Mouse (Mus musculus) neural tube, embryonic 11.5 days (tissue): ENCODE measurements around the gene Gstp3. TPM values are rescaled to one million over a fixed set of nuclear protein-coding genes. Genes with fewer than 3 reads are reported as not detected.
A peak's percentile ranks its signal among the peaks of the same experiment; 100 is the strongest.

ENCODE experiments used
- ATAC-seq: fragments of 200-750 bp; cut with Nextera tagmentation; 2 replicates; pipeline ENCODE4 v1.8.0; 2017; ENCODE audit warnings: moderate number of reproducible peaks, mild to moderate bottlenecking, moderate TSS enrichment, moderate library complexity; ENCODE audit not compliant: insufficient read depth, low FRiP score, low TSS enrichment
- DNase-seq: peaks from one replicate; pipeline ENCODE4 v3.0.0-alpha.2; 2015; ENCODE audit warnings: low spot score
- H3K27ac ChIP-seq: fragments of 300-500 bp; sonication (generic); 2 replicates; pipeline ENCODE4 v1.5.1; 2014; ENCODE audit warnings: low read depth, mild to moderate bottlenecking, low read length
- H3K27me3 ChIP-seq: fragments of 300-500 bp; sonication (generic); 2 replicates; pipeline ENCODE4 v1.6.1; 2014; ENCODE audit warnings: mild to moderate bottlenecking, low read length, mixed read lengths; ENCODE audit not compliant: control insufficient read depth, insufficient read depth
- H3K36me3 ChIP-seq: fragments of 300-500 bp; sonication (generic); 2 replicates; pipeline ENCODE4 v1.6.1; 2014; ENCODE audit warnings: mild to moderate bottlenecking, low read length, moderate library complexity, mixed read lengths; ENCODE audit not compliant: control insufficient read depth, insufficient read depth
- H3K4me1 ChIP-seq: fragments of 300-500 bp; sonication (generic); 2 replicates; pipeline ENCODE4 v1.6.1; 2014; ENCODE audit warnings: low read length, mixed read lengths; ENCODE audit not compliant: control insufficient read depth, insufficient read depth
- H3K4me2 ChIP-seq: fragments of 300-500 bp; sonication (generic); 2 replicates; pipeline ENCODE4 v1.6.1; 2014; ENCODE audit warnings: low read depth, mild to moderate bottlenecking, moderate library complexity
- H3K4me3 ChIP-seq: fragments of 300-500 bp; sonication (generic); 2 replicates; pipeline ENCODE4 v1.5.1; 2014; ENCODE audit warnings: low read depth, low read length
- H3K9ac ChIP-seq: fragments of 300-500 bp; sonication (generic); 2 replicates; pipeline ENCODE4 v1.6.1; 2014; ENCODE audit warnings: mild to moderate bottlenecking, low read length
- H3K9me3 ChIP-seq: fragments of 300-500 bp; sonication (generic); 2 replicates; pipeline ENCODE4 v1.6.1; 2016; ENCODE audit warnings: low read length; ENCODE audit not compliant: control insufficient read depth
- WGBS: fragments of 180-500 bp; shearing (Covaris S2); extraction: QIAGEN DNeasy Blood & Tissue Kit; methylation state at CpG from one replicate; pipeline ENCODE4 v1.1.7; 2014; 5-methylcytosine and 5-hydroxymethylcytosine counted together
- polyA plus RNA-seq: library from polyadenylated mRNA; unstranded; fragments of >200 nt; fragmentation: Nextera tagmentation; extraction: Ambion mirVana; gene quantifications from 2 replicates; pipeline ENCODE4 v1.2.1, GENCODE M21; 2014

Gene Gstp3
- polyA plus RNA-seq, 1 experiment from 2014 or later, result not detected

DNA sequence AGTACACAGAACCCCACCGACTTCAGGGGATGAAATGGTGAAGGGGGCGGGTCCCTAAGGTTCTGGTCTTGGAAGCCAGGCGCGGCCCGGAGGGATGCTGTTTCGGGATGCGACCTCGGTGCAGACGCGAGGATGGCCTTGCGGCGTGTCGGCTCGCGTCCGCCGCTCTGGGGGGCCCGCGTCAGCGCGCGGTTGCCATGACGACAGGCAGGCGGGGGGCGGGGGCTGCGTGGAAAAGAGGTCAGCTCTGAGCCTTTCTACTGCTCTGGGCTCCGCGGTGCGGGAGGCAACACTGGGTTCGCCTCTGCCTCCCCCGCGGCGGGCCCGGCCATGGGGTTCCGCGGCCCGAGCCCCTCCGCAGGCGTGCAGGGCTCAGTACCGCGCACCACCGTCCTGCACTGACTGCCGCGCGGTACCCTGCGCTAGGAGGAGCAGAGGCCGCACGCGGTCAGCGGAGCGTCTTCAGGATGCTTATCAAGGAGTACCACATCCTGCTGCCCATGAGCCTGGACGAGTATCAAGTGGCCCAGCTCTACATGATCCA is 41.4 kb upstream of the Gstp3 start:
- 0% methylated on average over 51 of the region's 52 CpGs for WGBS
- peaks cover 16% of the 10 kb centered on the region for H3K4me1 ChIP-seq
- peak; percentile 70 for DNase-seq

DNA sequence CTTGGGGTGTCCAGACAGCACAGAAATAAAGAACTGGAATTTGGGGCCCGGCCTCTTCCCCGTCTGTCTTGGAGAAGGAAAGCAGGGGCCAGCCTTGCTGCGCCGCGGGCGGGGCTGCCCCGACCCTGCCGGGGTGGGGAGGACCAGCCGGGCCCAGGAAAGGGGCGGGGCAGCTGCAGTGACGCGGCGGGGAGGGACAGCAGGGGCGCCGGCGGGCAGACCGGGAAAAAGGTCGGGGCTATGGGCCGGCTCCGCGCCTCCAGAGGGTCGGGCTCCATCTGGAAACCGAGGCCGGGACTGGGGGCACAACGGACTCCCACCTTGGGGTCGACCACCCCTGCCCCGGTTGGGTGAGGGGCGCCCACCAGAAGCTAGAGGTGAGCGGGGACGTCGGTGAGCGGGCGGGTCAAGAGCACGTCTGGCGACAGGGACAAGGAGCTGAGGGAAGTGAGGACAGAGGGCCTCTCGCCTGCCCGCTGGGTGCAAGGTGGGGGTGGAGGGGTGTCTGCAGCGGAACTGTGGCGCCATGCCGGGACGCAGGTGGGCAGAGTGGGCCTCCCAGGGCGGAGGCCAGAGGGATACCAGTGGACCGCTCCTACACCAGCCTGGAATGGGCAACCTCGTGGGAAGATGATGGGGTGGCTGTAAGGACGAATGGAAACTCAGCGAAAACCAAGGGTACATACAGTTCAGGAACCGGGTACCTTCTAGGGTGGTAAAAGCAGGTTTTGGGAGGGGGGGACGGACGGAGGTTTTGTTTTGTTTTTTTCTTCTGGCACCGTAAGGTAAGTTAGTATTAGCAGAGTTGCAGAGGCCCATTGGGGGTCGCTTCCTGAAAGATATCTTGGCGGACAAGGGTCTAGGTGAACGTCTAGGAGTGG is 40.7 kb upstream of the Gstp3 start, which contains the start of gene Pitpnm1:
Gene Pitpnm1 (plus strand): TSS at position 162 of the 881 bp plus-strand sequence.
- peak within 1 kb of the TSS; percentile 46 for H3K4me3 ChIP-seq
- H3K4me2 ChIP-seq, result peak within 1 kb of the TSS; percentile 88
- peaks cover 16% of the 10 kb centered on the region for H3K4me1 ChIP-seq
- no peaks in the 10 kb centered on the region for H3K36me3 ChIP-seq
- H3K9me3 ChIP-seq, result no peaks in the 10 kb centered on the region
- DNase-seq, result peak; percentile 53
- ATAC-seq, result no peak
- H3K27me3 ChIP-seq, result peaks cover 28% of the 10 kb centered on the region
- peak within 1 kb of the TSS; percentile 63 for H3K9ac ChIP-seq
- H3K27ac ChIP-seq, result no peak within 1 kb of the TSS
- WGBS, result under 1% methylated on average over 52 of the region's 53 CpGs

More for the DNA sequence above, 41.4 kb upstream of the Gstp3 start:
- Histone ChIP-seq H3K36me3 (no peaks in the 10 kb centered on the region), H3K9ac (peak overlapping the region; percentile 63), H3K27me3 (peaks cover 28% of the 10 kb centered on the region), H3K27ac (no peak overlapping the region), H3K9me3 (no peaks in the 10 kb centered on the region), H3K4me3 (peak overlapping the region; percentile 46), H3K4me2 (peak overlapping the region; percentile 88)
- no peak for ATAC-seq

DNA sequence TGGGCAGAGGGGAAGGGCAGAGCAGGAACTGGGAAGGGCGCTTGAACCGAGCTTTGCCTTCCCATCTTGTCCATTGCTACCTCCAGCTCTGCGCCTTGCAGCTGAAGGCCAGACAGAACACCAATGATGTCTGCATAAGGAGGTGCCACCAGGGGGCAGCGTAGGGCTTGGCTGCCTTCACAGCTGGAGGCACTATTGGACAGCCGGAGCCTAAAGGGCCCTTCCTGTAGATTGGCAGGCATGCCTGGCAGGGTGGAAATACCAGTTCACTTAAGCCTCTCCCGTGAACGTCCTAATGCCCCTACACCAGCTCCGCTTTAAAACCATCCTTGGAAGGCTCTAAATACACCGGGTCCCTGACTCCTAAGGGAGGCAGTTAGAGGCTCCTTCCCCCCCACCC is 39.7 kb upstream of the Gstp3 start:
- no peak overlapping the region for H3K4me3 ChIP-seq
- no peaks in the 10 kb centered on the region for H3K36me3 ChIP-seq
- H3K27ac ChIP-seq, result no peak overlapping the region
- no peaks in the 10 kb centered on the region for H3K9me3 ChIP-seq
- no peak overlapping the region for H3K4me2 ChIP-seq
- no peak overlapping the region for H3K9ac ChIP-seq
- DNase-seq, result peak; percentile 89
- WGBS, result 17% methylated on average over 9 of the region's 9 CpGs
- H3K4me1 ChIP-seq, result peaks cover 16% of the 10 kb centered on the region
- no peak for ATAC-seq
- H3K27me3 ChIP-seq, result peaks cover 28% of the 10 kb centered on the region

DNA sequence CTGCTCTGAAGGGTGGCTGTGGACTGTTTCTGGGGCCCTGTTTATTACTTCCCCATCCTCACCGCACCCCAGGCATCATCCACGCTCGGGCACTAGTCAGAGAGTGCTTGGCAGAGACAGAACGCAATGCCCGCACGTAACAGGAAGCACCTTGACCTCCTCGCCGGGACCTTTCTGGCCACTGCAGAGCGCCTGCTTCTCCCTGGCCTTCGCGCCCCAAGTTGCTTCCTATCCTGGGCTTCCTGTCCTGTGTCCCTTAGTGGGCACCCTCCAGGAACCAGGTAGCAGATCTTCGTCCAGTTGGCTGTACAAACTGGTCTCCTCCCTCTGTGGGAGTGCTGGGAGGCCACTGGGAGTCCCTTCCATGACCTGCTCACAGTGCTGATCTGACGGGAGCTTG is 39.1 kb upstream of the Gstp3 start:
- no peak overlapping the region for H3K4me2 ChIP-seq
- H3K27ac ChIP-seq, result no peak overlapping the region
- no peaks in the 10 kb centered on the region for H3K9me3 ChIP-seq
- no peaks in the 10 kb centered on the region for H3K36me3 ChIP-seq
- ATAC-seq (no peak), DNase-seq (no peak)
- no peak overlapping the region for H3K9ac ChIP-seq
- 88% methylated on average over 13 of the region's 13 CpGs for WGBS
- peaks cover 28% of the 10 kb centered on the region for H3K27me3 ChIP-seq
- H3K4me1 ChIP-seq, result peaks cover 16% of the 10 kb centered on the region
- no peak overlapping the region for H3K4me3 ChIP-seq

DNA sequence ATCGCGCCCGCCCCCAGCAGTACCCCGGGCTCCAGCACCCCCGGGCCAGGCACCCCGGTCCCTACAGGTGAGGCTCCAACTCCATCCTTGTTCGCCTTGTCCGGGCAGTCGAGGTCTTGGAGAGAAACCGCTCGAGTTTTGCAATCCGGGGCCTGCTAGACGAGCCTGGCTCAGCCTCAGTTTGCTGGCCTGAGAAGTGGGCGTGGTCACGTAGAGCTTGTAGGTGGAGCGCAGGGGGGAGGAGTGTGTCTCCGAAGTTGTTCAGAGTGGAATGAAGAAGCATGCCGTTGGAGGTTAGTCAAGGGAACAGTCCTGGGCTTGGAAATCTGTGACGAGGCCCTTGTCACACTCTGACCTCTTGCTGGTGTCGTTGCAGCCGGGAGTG is 38.1 kb upstream of the Gstp3 start:
- Histone ChIP-seq H3K9me3 (no peaks in the 10 kb centered on the region), H3K27me3 (peaks cover 25% of the 10 kb centered on the region), H3K4me3 (peak overlapping the region; percentile 43), H3K27ac (no peak overlapping the region), H3K36me3 (no peaks in the 10 kb centered on the region), H3K4me1 (peaks cover 16% of the 10 kb centered on the region), H3K9ac (peak overlapping the region; percentile 64), H3K4me2 (peak overlapping the region; percentile 69)
- no peak for ATAC-seq
- 3% methylated on average over 21 of the region's 21 CpGs for WGBS
- no peak for DNase-seq

DNA sequence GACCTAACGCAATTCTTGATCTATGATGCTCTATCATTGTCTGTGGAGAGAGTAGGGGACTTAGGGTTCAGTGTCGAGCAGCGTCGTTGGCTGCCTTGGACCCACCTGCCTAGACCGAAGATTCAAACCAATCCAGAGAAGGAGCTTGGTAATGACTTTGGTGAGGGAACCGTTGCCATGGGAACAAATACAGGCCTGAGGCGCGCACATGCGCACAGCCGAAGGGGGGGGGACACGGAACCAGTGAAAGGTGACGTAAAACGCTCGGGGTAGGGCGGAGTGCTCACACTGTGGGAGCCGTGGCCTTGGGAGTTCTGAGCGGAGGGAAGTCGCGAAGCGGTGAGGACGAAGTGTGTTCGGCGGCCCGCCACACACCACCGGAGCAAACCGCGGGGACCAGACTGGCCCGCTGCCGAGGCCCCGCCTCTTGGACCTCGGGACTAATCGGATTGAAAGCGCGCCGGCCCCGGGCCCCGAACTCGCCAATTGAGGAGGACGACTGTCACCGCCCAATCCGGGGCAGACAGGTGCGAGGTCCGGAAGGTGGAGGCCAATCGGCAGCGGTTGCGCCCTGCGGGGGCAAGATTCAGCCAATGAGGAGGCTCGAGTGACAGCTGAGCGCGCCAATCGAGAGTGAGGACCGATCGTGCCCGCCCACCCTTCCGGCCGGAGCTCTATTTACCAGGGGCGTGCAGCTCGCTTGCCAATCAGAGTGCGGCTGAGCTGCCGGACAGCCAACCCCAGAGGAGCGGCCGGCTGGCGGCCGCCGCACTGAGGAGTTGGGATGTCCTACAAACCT is 37.5 kb upstream of the Gstp3 start, which contains the start of gene Cdk2ap2:
Gene Cdk2ap2 (plus strand): TSS at position 541 of the 799 bp plus-strand sequence.
- H3K9me3 ChIP-seq, result no peaks in the 10 kb centered on the region
- DNase-seq (peak; percentile 100), ATAC-seq (peak; percentile 94)
- H3K9ac ChIP-seq, result peak within 1 kb of the TSS; percentile 64
- H3K4me2 ChIP-seq, result peak within 1 kb of the TSS; percentile 69
- H3K36me3 ChIP-seq, result no peaks in the 10 kb centered on the region
- peaks cover 22% of the 10 kb centered on the region for H3K27me3 ChIP-seq
- H3K4me1 ChIP-seq, result peaks cover 16% of the 10 kb centered on the region
- peak within 1 kb of the TSS; percentile 43 for H3K4me3 ChIP-seq
- under 1% methylated on average over 63 of the region's 65 CpGs for WGBS
- H3K27ac ChIP-seq, result peak within 1 kb of the TSS; percentile 67; the same call in 1 of the 2 replicates

DNA sequence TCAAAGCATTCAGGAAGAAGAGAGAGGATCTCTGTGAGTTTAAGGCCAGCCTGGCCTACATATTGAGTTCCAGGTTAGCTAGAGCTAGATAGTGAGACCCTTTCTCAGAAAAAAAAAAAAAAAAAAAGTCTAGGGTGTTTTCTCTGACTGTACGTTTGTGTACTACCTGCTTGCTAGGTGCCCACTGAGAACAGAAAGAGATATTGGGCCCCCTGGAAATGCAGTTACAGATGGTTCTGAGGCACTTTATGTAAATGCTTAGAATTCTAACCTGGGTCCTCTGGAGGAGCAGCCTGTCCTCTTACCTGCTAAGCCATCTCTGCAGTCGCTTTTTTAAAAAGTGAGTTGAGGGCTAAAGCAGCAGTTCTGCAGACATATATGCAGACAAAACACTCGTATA is 36.4 kb upstream of the Gstp3 start:
- 66% methylated on average over 3 of the region's 3 CpGs for WGBS
- Histone ChIP-seq H3K27me3 (peaks cover 12% of the 10 kb centered on the region), H3K9me3 (no peaks in the 10 kb centered on the region), H3K4me2 (no peak overlapping the region; the same call in 1 of the 2 replicates), H3K4me1 (peaks cover 10% of the 10 kb centered on the region), H3K4me3 (no peak overlapping the region), H3K27ac (no peak overlapping the region), H3K36me3 (no peaks in the 10 kb centered on the region), H3K9ac (no peak overlapping the region)
- DNase-seq (no peak), ATAC-seq (no peak)

DNA sequence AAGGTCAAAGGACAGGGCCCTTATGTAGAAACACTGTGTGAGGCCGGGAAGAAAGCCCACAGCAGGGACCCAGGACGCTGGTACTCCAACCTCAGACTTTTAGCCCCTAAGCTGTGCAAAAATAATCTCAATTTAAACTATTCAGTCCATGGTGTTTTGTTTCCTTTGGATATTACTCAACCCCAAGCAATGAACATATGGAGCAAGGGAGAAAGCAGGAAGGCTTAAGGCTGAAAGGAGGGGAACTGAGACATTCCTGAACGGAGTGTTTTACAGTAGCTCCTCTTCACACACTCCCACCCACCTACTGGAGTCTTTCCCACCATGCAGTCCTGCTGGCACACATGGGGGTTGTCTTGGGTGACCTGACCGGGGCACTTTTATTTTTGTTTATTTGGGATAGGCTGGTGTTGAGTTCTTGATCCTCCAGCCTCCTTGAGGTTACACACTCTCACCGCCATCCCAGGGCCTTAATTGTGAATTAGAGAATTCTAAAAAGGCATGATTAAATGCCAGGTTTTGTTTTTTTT is 35.5 kb upstream of the Gstp3 start:
- H3K36me3 ChIP-seq, result no peaks in the 10 kb centered on the region
- H3K9ac ChIP-seq, result no peak overlapping the region
- peaks cover 3% of the 10 kb centered on the region for H3K27me3 ChIP-seq
- DNase-seq, result no peak
- H3K9me3 ChIP-seq, result no peaks in the 10 kb centered on the region
- no peak overlapping the region for H3K4me2 ChIP-seq
- no peak overlapping the region for H3K27ac ChIP-seq
- H3K4me1 ChIP-seq, result peaks cover 10% of the 10 kb centered on the region
- no peak for ATAC-seq
- 83% methylated on average over 5 of the region's 5 CpGs for WGBS
- H3K4me3 ChIP-seq, result no peak overlapping the region
